Mouse (Mus musculus) left cerebral cortex, adult 18-20 months (tissue): ENCODE measurements around the gene Larp6. TPM values are rescaled to one million over a fixed set of nuclear protein-coding genes. Genes with fewer than 3 reads are reported as not detected.

ENCODE experiments used
- DNase-seq, 2 experiments: peaks; one replicate each; pipeline ENCODE4 v3.0.0; 2021 to 2022; ENCODE audit warnings: low spot score in 2 of 2, mixed read lengths in 1 of 2
- long read RNA-seq, 2 experiments: library from polyadenylated mRNA; stranded (forward); transcript quantifications; one replicate each; pipeline ENCODE4 v2.0.0; 2021
- total RNA-seq, 2 experiments: library from RNA; stranded (reverse); gene quantifications; 2 replicates each; pipeline ENCODE4 v1.2.3; 2021

Larp6 gene
- total RNA-seq = 10 to 100 TPM; 37.6 to 41.6 TPM
- long read RNA-seq, experiment 1, transcript Larp6-201 (3 exons, 2,440 nt) = major isoform, 70 of 108 reads
- long read RNA-seq, experiment 1, partial matches to known transcripts = 1 of 108 reads
- long read RNA-seq, experiment 1, other reads (novel, unspliced or antisense) = 37 of 108 reads
- long read RNA-seq, experiment 2, transcript Larp6-201 (3 exons, 2,440 nt) = major isoform, 58 of 81 reads
- long read RNA-seq, experiment 2, partial matches to known transcripts = 1 of 81 reads
- long read RNA-seq, experiment 2, other reads (novel, unspliced or antisense) = 22 of 81 reads

GRCm38 (mm10) chr9:60712771-60713541 lies at the start of gene Larp6:
Gene Larp6, plus strand, starts transcription at chr9:60712989.
- peak; percentile 51 to 57 for DNase-seq

GRCm38 (mm10) chr9:60664385-60664784 lies 48.4 kb upstream of the Larp6 start:
- DNase-seq = no peak

GRCm38 (mm10) chr9:60664866-60665265 lies 47.9 kb upstream of the Larp6 start:
- DNase-seq = no peak

GRCm38 (mm10) chr9:60665535-60665934 lies 47.3 kb upstream of the Larp6 start:
- no peak for DNase-seq

- DNase-seq = peak in 1 of 2 experiments; percentile 38
Measured at GRCm38 (mm10) chr9:60668886-60669285, 43.9 kb upstream of the Larp6 start.

GRCm38 (mm10) chr9:60672568-60672967 lies 40.2 kb upstream of the Larp6 start:
- DNase-seq = no peak

GRCm38 (mm10) chr9:60674780-60675179 lies 38.0 kb upstream of the Larp6 start:
- no peak for DNase-seq

- DNase-seq = peak in 1 of 2 experiments; percentile 38
Measured at GRCm38 (mm10) chr9:60676429-60676828, 36.4 kb upstream of the Larp6 start.

GRCm38 (mm10) chr9:60678913-60679312 lies 33.9 kb upstream of the Larp6 start:
- DNase-seq = no peak

- DNase-seq = no peak
Measured at GRCm38 (mm10) chr9:60681005-60681404, 31.8 kb upstream of the Larp6 start.

- peak in 1 of 2 experiments; percentile 33 for DNase-seq
Measured at GRCm38 (mm10) chr9:60682753-60683152, 30.0 kb upstream of the Larp6 start.

GRCm38 (mm10) chr9:60687415-60687814 lies 25.4 kb upstream of the Larp6 start:
- DNase-seq = peak; percentile 42 to 56

GRCm38 (mm10) chr9:60687891-60688324 lies 24.9 kb upstream of the Larp6 start, which contains the start of gene Lrrc49:
Gene Lrrc49, minus strand, starts transcription at chr9:60688158.
- DNase-seq = peak; percentile 91

GRCm38 (mm10) chr9:60692624-60693023 lies 20.2 kb upstream of the Larp6 start:
- no peak for DNase-seq

- DNase-seq = peak in 1 of 2 experiments; percentile 55
Measured at GRCm38 (mm10) chr9:60693986-60694385, 18.8 kb upstream of the Larp6 start.

GRCm38 (mm10) chr9:60696271-60696985 lies 16.4 kb upstream of the Larp6 start:
- DNase-seq = no peak

GRCm38 (mm10) chr9:60699581-60700231 lies 13.1 kb upstream of the Larp6 start:
- no peak for DNase-seq

GRCm38 (mm10) chr9:60707594-60707993 lies 5.2 kb upstream of the Larp6 start:
- no peak for DNase-seq

GRCm38 (mm10) chr9:60708606-60709005 lies 4.2 kb upstream of the Larp6 start:
- DNase-seq = no peak

GRCm38 (mm10) chr9:60709721-60710120 lies 3.1 kb upstream of the Larp6 start:
- no peak for DNase-seq

- no peak for DNase-seq
Measured at GRCm38 (mm10) chr9:60712011-60712410, 778 bp upstream of the Larp6 start.
